Mouse (Mus musculus): Measurements from ENCODE around the gene 4930503E14Rik. TPM values are rescaled to one million over a fixed set of nuclear protein-coding genes. Genes with fewer than 3 reads are reported as not detected.

Gene 4930503E14Rik
- under 1 TPM; 0.02 to 0.05 TPM for polyA plus RNA-seq (2012; fragmentation: generic; extraction: Trizol)

GRCm38 (mm10) chr14:44213154-44213553 lies at the start of gene 4930503E14Rik:
Gene 4930503E14Rik (minus strand): TSS chr14:44213254.

GRCm38 (mm10) chr14:44197361-44197760 lies 15.7 kb downstream of the 4930503E14Rik start, which contains the start of gene Gm8212:
Gene Gm8212 (plus strand): TSS chr14:44197661.

GRCm38 (mm10) chr14:44123551-44123950 lies 89.5 kb downstream of the 4930503E14Rik start, which contains the start of gene Gm3327:
Gene Gm3327 (plus strand): TSS chr14:44123851.

Other genes with a start within 250 kb of the 4930503E14Rik start
- gene Ang6, start 211.0 kb downstream of the 4930503E14Rik start, polyA plus RNA-seq (2012; fragmentation: generic; extraction: Trizol), result not detected
- gene Ear2, start 110.6 kb downstream of the 4930503E14Rik start, polyA plus RNA-seq (2012; fragmentation: generic; extraction: Trizol), result under 1 TPM in 1 of 2 experiments, not detected in 1; 0.14 TPM
- not detected for gene Gm3327, start 89.4 kb downstream of the 4930503E14Rik start, polyA plus RNA-seq (2012; fragmentation: generic; extraction: Trizol)
- gene Gm8212, start 15.6 kb downstream of the 4930503E14Rik start, polyA plus RNA-seq (2012; fragmentation: generic; extraction: Trizol), result under 1 TPM in 1 of 2 experiments, not detected in 1; 0.04 TPM
- under 1 TPM in 1 of 2 experiments, not detected in 1; 0.05 TPM for gene Gm8220, start 72.3 kb upstream of the 4930503E14Rik start, polyA plus RNA-seq (2012; fragmentation: generic; extraction: Trizol)
- under 1 TPM; 0.02 to 0.22 TPM for gene Gm5930, start 125.3 kb upstream of the 4930503E14Rik start, polyA plus RNA-seq (2012; fragmentation: generic; extraction: Trizol)
- gene Gm8229, start 152.1 kb upstream of the 4930503E14Rik start, polyA plus RNA-seq (2012; fragmentation: generic; extraction: Trizol), result not detected
- under 1 TPM in 1 of 2 experiments, not detected in 1; 0.02 TPM for gene Gm3371, start 197.4 kb upstream of the 4930503E14Rik start, polyA plus RNA-seq (2012; fragmentation: generic; extraction: Trizol)
- gene Gm8232, start 220.4 kb upstream of the 4930503E14Rik start, polyA plus RNA-seq (2012; fragmentation: generic; extraction: Trizol), result not detected

Measured in C3H10T1/2 (cell line).